Mouse (Mus musculus) colon, adult 2 months (tissue): Measurements from ENCODE around the gene Slc35e4. TPM values are rescaled to one million over a fixed set of nuclear protein-coding genes. Genes with fewer than 3 reads are reported as not detected.

ENCODE experiments used
- polyA plus RNA-seq: library from polyadenylated mRNA; depleted of rRNA; stranded (reverse); fragments of >200 nt; gene quantifications from 2 replicates; pipeline ENCODE4 v1.2.3, GENCODE M21; 2012; rRNA removed

The Slc35e4 gene
- 22.2 and 26.5 TPM in 2 replicates for polyA plus RNA-seq

GRCm38 (mm10) chr11:3914109-3914840, at the start of gene Slc35e4:
Gene Slc35e4 (minus strand): TSS chr11:3914664.

GRCm38 (mm10) chr11:3963610-3964415, 49.3 kb upstream of the Slc35e4 start, which contains the start of gene Pes1:
Gene Pes1 (plus strand): TSS chr11:3963975.

GRCm38 (mm10) chr11:3931511-3932211, 17.2 kb upstream of the Slc35e4 start, which contains the start of gene Tcn2:
Gene Tcn2 (minus strand): TSS chr11:3932159.

GRCm38 (mm10) chr11:3894406-3895281, 19.8 kb downstream of the Slc35e4 start, which contains the start of the genes 4921536K21Rik and Dusp18:
Gene 4921536K21Rik (minus strand): TSS chr11:3895098.
Gene Dusp18 (plus strand): TSS chr11:3895240.

GRCm38 (mm10) chr11:3863454-3864112, 50.9 kb downstream of the Slc35e4 start, which contains the start of gene Osbp2:
Gene Osbp2 (minus strand): TSS chr11:3863903.

Other genes starting within 250 kb of the Slc35e4 start
- gene Osbp2, start 50.8 kb downstream of the Slc35e4 start, polyA plus RNA-seq, result 0.39 and 0.55 TPM in 2 replicates
- gene 4921536K21Rik, start 19.6 kb downstream of the Slc35e4 start, polyA plus RNA-seq, result 0.67 and 0.97 TPM in 2 replicates
- gene Dusp18, start 19.4 kb downstream of the Slc35e4 start, polyA plus RNA-seq, result 6.8 and 7.6 TPM in 2 replicates
- gene Tcn2, start 17.5 kb upstream of the Slc35e4 start, polyA plus RNA-seq, result 111 and 118 TPM in 2 replicates
- gene Pes1, start 49.3 kb upstream of the Slc35e4 start, polyA plus RNA-seq, result 25.5 and 26.9 TPM in 2 replicates
- gene 4930556J24Rik, start 62.1 kb upstream of the Slc35e4 start, polyA plus RNA-seq, result not detected in 2 replicates
- gene Gal3st1, start 69.0 kb upstream of the Slc35e4 start, polyA plus RNA-seq, result 138 and 161 TPM in 2 replicates
- gene Sec14l4, start 116.8 kb upstream of the Slc35e4 start, polyA plus RNA-seq, result 0.30 and 0.40 TPM in 2 replicates
- not detected in 2 replicates for gene Sec14l3, start 150.2 kb upstream of the Slc35e4 start, polyA plus RNA-seq
- gene Mtfp1, start 180.8 kb upstream of the Slc35e4 start, polyA plus RNA-seq, result 18.6 and 19.6 TPM in 2 replicates
- gene Sec14l2, start 208.8 kb upstream of the Slc35e4 start, polyA plus RNA-seq, result 1.8 and 2.2 TPM in 2 replicates
- 20.2 and 23.7 TPM in 2 replicates for gene Rnf215, start 220.5 kb upstream of the Slc35e4 start, polyA plus RNA-seq
- 6.9 TPM in 2 replicates for gene Ccdc157, start 245.6 kb upstream of the Slc35e4 start, polyA plus RNA-seq
- 28.2 and 29.5 TPM in 2 replicates for gene Sf3a1, start 245.7 kb upstream of the Slc35e4 start, polyA plus RNA-seq